27 mouse cellular contexts compared by ENCODE assay signal in genomic region chr15:30617932-30618331, GRCm38 (mm10).
"Had no signal": no experiment of that assay in that cellular context is flagged by ENCODE, and none has a peak within 500 bp of the region (broad histone marks: within the 10 kb centered on the region; RNA-seq: fewer than 3 reads in every experiment).

No protein-coding gene starts in this region.

- H3K4me3 ChIP-seq: heart, adult 2 months; heart, embryonic 13.5 days; heart, embryonic 15.5 days; hindbrain, embryonic 13.5 days; hindbrain, embryonic 15.5 days; kidney, embryonic 15.5 days; limb, embryonic 13.5 days; limb, embryonic 15.5 days; liver, embryonic 12.5 days had no signal

- DNase-seq: gastrocnemius, postnatal 14 days; gastrocnemius, postnatal 36 days; heart, adult 11 months; heart, adult 2 months; heart, postnatal 14 days; heart, postnatal 36 days; kidney, adult 11 months; kidney, adult 2 months; kidney, adult 9 months; kidney, postnatal 14 days; kidney, postnatal 36 days; layer of hippocampus, adult 9-11 months; layer of hippocampus, postnatal 36 days; left cerebral cortex, postnatal 4 days had no signal

- H3K4me2 ChIP-seq: heart, embryonic 11.5 days; heart, embryonic 13.5 days; heart, embryonic 15.5 days; hindbrain, embryonic 13.5 days; hindbrain, embryonic 15.5 days; kidney, embryonic 15.5 days; limb, embryonic 13.5 days; limb, embryonic 15.5 days; liver, embryonic 12.5 days had no signal

- H3K36me3 ChIP-seq: heart, embryonic 13.5 days; heart, embryonic 15.5 days; kidney, embryonic 15.5 days; limb, embryonic 13.5 days; limb, embryonic 15.5 days; liver, embryonic 12.5 days had no signal

- H3K4me1 ChIP-seq: heart, embryonic 13.5 days; heart, embryonic 15.5 days; hindbrain, embryonic 15.5 days; kidney, embryonic 15.5 days; limb, embryonic 13.5 days; limb, embryonic 15.5 days; liver, embryonic 12.5 days had no signal

- ATAC-seq: hindbrain, postnatal 0 days; intestine, embryonic 16.5 days; liver, embryonic 12.5 days had no signal

- H3K27ac ChIP-seq: heart, adult 2 months; heart, embryonic 13.5 days; heart, embryonic 15.5 days; hindbrain, embryonic 13.5 days; hindbrain, embryonic 15.5 days; hindbrain, postnatal 0 days; kidney, embryonic 15.5 days; kidney, postnatal 0 days; limb, embryonic 13.5 days; limb, embryonic 15.5 days; liver, embryonic 12.5 days; liver, embryonic 14.5 days had no signal

- H3K9ac ChIP-seq: heart, embryonic 13.5 days; heart, embryonic 15.5 days; hindbrain, embryonic 13.5 days; hindbrain, embryonic 15.5 days; kidney, embryonic 15.5 days; limb, embryonic 13.5 days; limb, embryonic 15.5 days; liver, embryonic 12.5 days; liver, embryonic 14.5 days had no signal

- H3K9me3 ChIP-seq: heart, embryonic 13.5 days; heart, embryonic 15.5 days; hindbrain, embryonic 13.5 days; hindbrain, embryonic 15.5 days; kidney, embryonic 15.5 days; limb, embryonic 13.5 days; limb, embryonic 15.5 days; liver, embryonic 12.5 days had no signal

- H3K27me3 ChIP-seq: heart, embryonic 13.5 days; heart, embryonic 15.5 days; hindbrain, embryonic 13.5 days; hindbrain, embryonic 15.5 days; kidney, embryonic 15.5 days; limb, embryonic 13.5 days; limb, embryonic 15.5 days; liver, embryonic 12.5 days had no signal
